Mouse (Mus musculus) myocyte (in vitro differentiated cells): ENCODE results near the gene Zfp949.

Experiments
- CEBPB ChIP-seq: IDR thresholded peaks from 2 replicates; pipeline ENCODE4 v1.6.1; 2011; ENCODE audit warnings: mild to moderate bottlenecking, moderate library complexity; ENCODE audit not compliant: poor library complexity, insufficient read depth, severe bottlenecking
- E2F4 ChIP-seq: IDR thresholded peaks from one replicate; pipeline ENCODE4 v1.6.1; 2011; ENCODE audit warnings: mild to moderate bottlenecking, control low read depth, moderate library complexity; ENCODE audit not compliant: insufficient read depth
- MAX ChIP-seq: IDR thresholded peaks from one replicate; pipeline ENCODE4 v1.6.1; 2011; ENCODE audit warnings: low read depth, mild to moderate bottlenecking, control low read depth
- MYOD1 ChIP-seq, 3 experiments: IDR thresholded peaks; one replicate each; pipeline ENCODE4 v1.6.1; 2011; ENCODE audit warnings: control low read depth in 2 of 3, low read depth in 2 of 3, mild to moderate bottlenecking in 2 of 3, moderate library complexity in 1 of 3; ENCODE audit not compliant: insufficient read length in 2 of 3, control insufficient read depth in 1 of 3
- MYOG ChIP-seq, 3 experiments: IDR thresholded peaks; one replicate each; pipeline ENCODE4 v1.6.1; 2011; ENCODE audit warnings: control low read depth in 2 of 3, low read depth in 2 of 3, mild to moderate bottlenecking in 2 of 3; ENCODE audit not compliant: insufficient read length in 2 of 3, control insufficient read depth in 1 of 3, insufficient read depth in 1 of 3
- POLR2A ChIP-seq: IDR thresholded peaks from one replicate; pipeline ENCODE4 v1.6.1; 2011; ENCODE audit warnings: low read depth, mild to moderate bottlenecking, control low read depth, moderate library complexity; ENCODE audit not compliant: insufficient read length
- POLR2AphosphoS2 ChIP-seq: IDR thresholded peaks from one replicate; pipeline ENCODE4 v1.6.1; 2011; ENCODE audit warnings: low read depth, control low read depth; ENCODE audit not compliant: insufficient read length
- REST ChIP-seq: IDR thresholded peaks from one replicate; pipeline ENCODE4 v1.6.1; 2011; ENCODE audit warnings: mild to moderate bottlenecking, control low read depth, moderate library complexity; ENCODE audit not compliant: insufficient read depth, insufficient read length
- SRF ChIP-seq: IDR thresholded peaks from one replicate; pipeline ENCODE4 v1.6.1; 2011; ENCODE audit warnings: low read depth; ENCODE audit not compliant: control insufficient read depth, insufficient read length
- TCF12 ChIP-seq: IDR thresholded peaks from one replicate; pipeline ENCODE4 v1.6.1; 2011; ENCODE audit warnings: mild to moderate bottlenecking, control low read depth; ENCODE audit not compliant: poor library complexity, insufficient read depth, severe bottlenecking
- TCF3 ChIP-seq: IDR thresholded peaks from one replicate; pipeline ENCODE4 v1.6.1; 2011; ENCODE audit warnings: low read depth, control low read depth; ENCODE audit not compliant: insufficient read length
- USF1 ChIP-seq: IDR thresholded peaks from one replicate; pipeline ENCODE4 v1.6.1; 2011; ENCODE audit warnings: low read depth, mild to moderate bottlenecking, control low read depth, moderate library complexity

DNA sequence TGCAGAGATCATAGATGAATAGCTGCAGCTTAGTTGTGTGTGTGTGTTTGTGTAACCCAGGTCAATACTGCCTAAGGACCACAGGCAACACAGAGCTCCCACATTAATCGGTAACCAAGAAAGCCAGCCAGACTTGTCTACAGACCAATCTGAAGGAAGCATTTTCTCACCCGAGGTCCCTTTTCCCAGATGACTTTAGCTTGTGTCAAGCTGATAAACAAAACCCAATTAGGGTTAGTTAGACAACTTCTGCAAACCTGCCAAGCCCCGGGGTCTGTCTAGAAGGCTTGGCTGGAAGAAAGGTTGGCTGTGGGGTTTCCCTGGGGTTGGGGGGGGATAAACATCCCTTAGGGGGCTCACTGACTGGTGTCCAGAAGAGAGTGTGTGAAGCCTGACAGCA, 23.0 kb upstream of the Zfp949 start:
- no peak for TF ChIP-seq POLR2A
- no peak for TF ChIP-seq MYOD1 (IDR thresholded peaks at IDR 0.05; ENCODE audit: control insufficient read depth in 1 of 3, insufficient read length in 2 of 3, low read depth in 2 of 3)
- no peak for TF ChIP-seq MYOG (IDR thresholded peaks at IDR 0.05; ENCODE audit: control insufficient read depth in 1 of 3, insufficient read depth in 1 of 3, insufficient read length in 2 of 3, low read depth in 2 of 3)
- TF ChIP-seq POLR2AphosphoS2, result no peak
- TF ChIP-seq E2F4, result no peak
- no peak for TF ChIP-seq TCF12
- TF ChIP-seq CEBPB, result no peak
- TF ChIP-seq USF1, result no peak
- TF ChIP-seq REST, result no peak
- TF ChIP-seq MAX, result no peak
- no peak for TF ChIP-seq SRF
- no peak for TF ChIP-seq TCF3
